Comparison of ENCODE assay signal across 7 mouse cellular contexts in genomic region chr4:47603847-47604397, GRCm38 (mm10).
DNase-seq lines count a peak whose midpoint lies in the region; ATAC-seq and TF ChIP-seq lines count a peak whose summit lies in the region.

No protein-coding gene starts in this region.

- WGBS in kidney, adult 2 months, result 6% methylated on average over 14 of the region's 14 CpGs

- H3K27me3 ChIP-seq in kidney, adult 2 months (replicated peaks; ENCODE audit: control insufficient read depth, insufficient read depth, low read length), result no peaks in the 10 kb centered on the region

- H3K27ac ChIP-seq in kidney, adult 2 months (ENCODE audit: insufficient read depth, low read depth, low read length), result no peak overlapping the region

- no peaks in the 10 kb centered on the region for H3K4me1 ChIP-seq in kidney, adult 2 months (ENCODE audit: control insufficient read depth, insufficient read depth, low read length)

- DNase-seq in urinary bladder, postnatal 14 days (ENCODE audit: low spot score), result peak; percentile 16
- DNase-seq in urinary bladder, postnatal 25 days (ENCODE audit: low spot score), result no peak
- peak; percentile 8 for DNase-seq in embryo, embryonic 9.5 days (ENCODE audit: extremely low spot score)
- DNase-seq in heart, adult 8-10 months (ENCODE audit: low spot score), result peak; percentile 68
- DNase-seq in kidney, adult 2 months, result peak; percentile 24

- peak overlapping the region; percentile 39 for H3K4me3 ChIP-seq in kidney, adult 2 months (ENCODE audit: insufficient read depth, low read depth, low read length)

- peak; percentile 81 for ATAC-seq in megakaryocyte progenitor cell, adult 5-6 weeks (replicated peaks; ENCODE audit: poor library complexity)
- no peak for ATAC-seq in megakaryocyte-erythroid progenitor cell, adult 5-6 weeks (replicated peaks; ENCODE audit: low FRiP score, low TSS enrichment, poor library complexity, severe bottlenecking)

- no peak for TF ChIP-seq POLR2A in kidney, adult 2 months (IDR thresholded peaks at IDR 0.05; ENCODE audit: low read depth, low read length)

- TF ChIP-seq CTCF in kidney, adult 2 months (conservative IDR thresholded peaks at IDR 0.05; ENCODE audit: insufficient read depth, insufficient read length, low read depth, low read length), result no peak

- no peaks in the 10 kb centered on the region for H3K36me3 ChIP-seq in kidney, adult 2 months (ENCODE audit: control insufficient read depth, insufficient read depth, low read length)
